Comparison of ENCODE assay signal across 20 mouse cellular contexts in genomic region chr14:121414635-121415241, GRCm38 (mm10). TPM values are rescaled to one million over a fixed set of nuclear protein-coding genes. Genes with fewer than 3 reads are reported as not detected.
A peak's percentile ranks its signal among the peaks of the same experiment; 100 is the strongest.
DNase-seq lines count a peak whose midpoint lies in the region; ATAC-seq and TF ChIP-seq lines count a peak whose summit lies in the region.
"Had no signal": no experiment of that assay in that cellular context is flagged by ENCODE, and none has a peak within 500 bp of the region (broad histone marks: within the 10 kb centered on the region; RNA-seq: fewer than 3 reads in every experiment).

No protein-coding gene starts in this region.

- no peak for TF ChIP-seq RAD21 in MEL (IDR thresholded peaks at IDR 0.05; ENCODE audit: low read depth, low read length)

- intact Hi-C loops in heart, postnatal 36 days (cut with DNase I) = no loop called here

- 53% methylated on average over 6 of the region's 6 CpGs for WGBS in kidney, postnatal 0 days
- 48% methylated on average over 6 of the region's 6 CpGs for WGBS in stomach, embryonic 14.5 days
- WGBS in liver, postnatal 0 days (ENCODE audit: insufficient replicate concordance) = 75% methylated on average over 6 of the region's 6 CpGs

- no peak for TF ChIP-seq POLR2A in MEL (IDR thresholded peaks at IDR 0.05; ENCODE audit: control insufficient read depth in 1 of 2, insufficient read depth in 1 of 2, low read depth in 1 of 2, low read length in 2 of 2, poor library complexity in 1 of 2)

- no peak overlapping the region for H3K4me2 ChIP-seq in kidney, postnatal 0 days (ENCODE audit: low read length)
- no peak overlapping the region for H3K4me2 ChIP-seq in stomach, embryonic 14.5 days (replicated peaks; ENCODE audit: low read depth, low read length)
- no peak overlapping the region for H3K4me2 ChIP-seq in liver, postnatal 0 days (ENCODE audit: low read depth, low read length)
- H3K4me2 ChIP-seq: liver, embryonic 11.5 days had no signal

- no peak overlapping the region for H3K27ac ChIP-seq in kidney, postnatal 0 days
- no peak overlapping the region for H3K27ac ChIP-seq in MEL (ENCODE audit: control insufficient read depth, low read depth, low read length)
- H3K27ac ChIP-seq in stomach, embryonic 14.5 days (ENCODE audit: low read length) = no peak overlapping the region
- H3K27ac ChIP-seq in liver, postnatal 0 days (ENCODE audit: low read depth) = no peak overlapping the region

- H3K79me2 ChIP-seq in MEL (ENCODE audit: control insufficient read depth, insufficient read depth, low read length, poor library complexity) = no peaks in the 10 kb centered on the region

- H3K9me3 ChIP-seq in kidney, postnatal 0 days (replicated peaks; ENCODE audit: low read length) = no peaks in the 10 kb centered on the region
- H3K9me3 ChIP-seq in MEL (replicated peaks; ENCODE audit: insufficient read depth, low read length) = no peaks in the 10 kb centered on the region
- no peaks in the 10 kb centered on the region for H3K9me3 ChIP-seq in stomach, embryonic 14.5 days (ENCODE audit: control insufficient read depth, low read depth, low read length)
- H3K9me3 ChIP-seq in liver, postnatal 0 days (ENCODE audit: low read length) = no peaks in the 10 kb centered on the region

- no peaks in the 10 kb centered on the region for H3K36me3 ChIP-seq in kidney, postnatal 0 days (ENCODE audit: insufficient read depth, low read length)
- no peaks in the 10 kb centered on the region for H3K36me3 ChIP-seq in MEL (ENCODE audit: control insufficient read depth in 1 of 2, insufficient read depth in 2 of 2, low read length in 2 of 2)
- no peaks in the 10 kb centered on the region for H3K36me3 ChIP-seq in stomach, embryonic 14.5 days (ENCODE audit: control insufficient read depth, insufficient read depth, low read length)
- H3K36me3 ChIP-seq in liver, postnatal 0 days (replicated peaks; ENCODE audit: insufficient read depth, low read length) = no peaks in the 10 kb centered on the region

- DNase-seq in kidney, postnatal 0 days (ENCODE audit: low spot score) = peak; percentile 79
- no peak for DNase-seq in kidney, adult 18-20 months
- DNase-seq in 3T3-L1 (ENCODE audit: low read depth, low spot score) (peak; percentile 60), MEL (ENCODE audit: low read depth, low spot score) (no peak)
- no peak for DNase-seq in heart, postnatal 36 days
- DNase-seq in liver, postnatal 0 days = no peak
- DNase-seq: adrenal gland, postnatal 25 days; cerebellum, adult 18-20 months; cerebellum, postnatal 25 days; embryo, embryonic 11 days; gastrocnemius, postnatal 10 days; heart, adult 11 months; kidney, postnatal 25 days; lung, postnatal 36 days; thymus, adult 2 months had no signal

- TF ChIP-seq EP300 in MEL (IDR thresholded peaks at IDR 0.05; ENCODE audit: low read depth in 1 of 2, low read length in 2 of 2) = no peak
- no peak for TF ChIP-seq EP300 in liver, postnatal 0 days (IDR thresholded peaks at IDR 0.05; ENCODE audit: low read depth)

- no peaks in the 10 kb centered on the region for H3K4me1 ChIP-seq in kidney, postnatal 0 days (replicated peaks; ENCODE audit: insufficient read depth, low read length)
- no peaks in the 10 kb centered on the region for H3K4me1 ChIP-seq in MEL (ENCODE audit: control insufficient read depth in 1 of 2, insufficient read depth in 2 of 2, low read length in 2 of 2)
- no peaks in the 10 kb centered on the region for H3K4me1 ChIP-seq in stomach, embryonic 14.5 days (ENCODE audit: control insufficient read depth, insufficient read depth, low read length)
- no peaks in the 10 kb centered on the region for H3K4me1 ChIP-seq in liver, postnatal 0 days (ENCODE audit: insufficient read depth)

- no peak overlapping the region for H3K9ac ChIP-seq in kidney, postnatal 0 days (ENCODE audit: low read depth, low read length)
- no peak overlapping the region for H3K9ac ChIP-seq in MEL (ENCODE audit: control insufficient read depth, low read depth, low read length, poor library complexity, severe bottlenecking)
- no peak overlapping the region for H3K9ac ChIP-seq in stomach, embryonic 14.5 days (replicated peaks; ENCODE audit: low read depth, low read length)
- no peak overlapping the region for H3K9ac ChIP-seq in liver, postnatal 0 days (replicated peaks)

- H3K27me3 ChIP-seq in kidney, postnatal 0 days (ENCODE audit: insufficient read depth, low read length) = no peaks in the 10 kb centered on the region
- peaks cover 0 to 1% of the 10 kb centered on the region in 2 experiments; a peak in 3 of 4 replicates for H3K27me3 ChIP-seq in MEL (ENCODE audit: control insufficient read depth in 1 of 2, insufficient read depth in 2 of 2, low read length in 2 of 2)
- no peaks in the 10 kb centered on the region for H3K27me3 ChIP-seq in stomach, embryonic 14.5 days (ENCODE audit: control insufficient read depth, insufficient read depth, low read length)
- H3K27me3 ChIP-seq in liver, postnatal 0 days (ENCODE audit: insufficient read depth, low read length) = no peaks in the 10 kb centered on the region

- ATAC-seq in kidney, postnatal 0 days (replicated peaks; ENCODE audit: low FRiP score, low read depth) = no peak
- peak; percentile 86; the same call in 1 of the 2 replicates for ATAC-seq in stomach, embryonic 14.5 days (ENCODE audit: insufficient number of reproducible peaks, insufficient read depth, low FRiP score, low read depth)
- ATAC-seq in liver, postnatal 0 days = no peak
- ATAC-seq: CD4-positive, CD25-positive, alpha-beta regulatory T cell, adult 4 months; hindbrain, embryonic 16.5 days; intestine, embryonic 16.5 days had no signal

- no peak overlapping the region for H3K4me3 ChIP-seq in kidney, postnatal 0 days (replicated peaks; ENCODE audit: low read depth, low read length)
- no peak overlapping the region for H3K4me3 ChIP-seq in MEL (ENCODE audit: control insufficient read depth in 1 of 2, insufficient read depth in 1 of 2, low read depth in 2 of 2, low read length in 2 of 2)
- no peak overlapping the region for H3K4me3 ChIP-seq in stomach, embryonic 14.5 days (ENCODE audit: low read depth, low read length)
- H3K4me3 ChIP-seq in liver, postnatal 0 days (ENCODE audit: low read depth, low read length) = no peak overlapping the region

- TF ChIP-seq CTCF in kidney, postnatal 0 days (IDR thresholded peaks at IDR 0.05; ENCODE audit: low read depth) = no peak
- no peak for TF ChIP-seq CTCF in MEL (IDR thresholded peaks at IDR 0.05 in 2 of 3, conservative IDR thresholded peaks at IDR 0.05 in 1 of 3; ENCODE audit: control insufficient read depth in 1 of 3, insufficient read depth in 1 of 3, low read depth in 2 of 3, low read length in 3 of 3, poor library complexity in 1 of 3, severe bottlenecking in 1 of 3)
- no peak for TF ChIP-seq CTCF in liver, postnatal 0 days (IDR thresholded peaks at IDR 0.05; ENCODE audit: low read depth)

TF ChIP-seq in MEL, 35 proteins besides CTCF, POLR2A, EP300 and RAD21:
- TF ChIP-seq MAZ (IDR thresholded peaks at IDR 0.05; ENCODE audit: low read depth, low read length) (no peak), USF1 (IDR thresholded peaks at IDR 0.05; ENCODE audit: low read depth, low read length) (0 out of 2 replicates have a peak, but pooled peaks have one; percentile 19)

RNA-seq across cellular contexts. Expression of gene Stk24, which starts 34.9 kb away (rescaled TPM):
- polyA plus RNA-seq in kidney, postnatal 0 days (2015; fragmentation: Nextera tagmentation; extraction: Ambion mirVana) = 33.2 and 36.6 TPM in 2 replicates
- total RNA-seq in MEL (2012; rRNA removed) = 60.5 and 62.5 TPM in 2 replicates
- polyA plus RNA-seq in MEL (2012; ENCODE audit: insufficient read depth in 1 of 2, insufficient read length in 2 of 2, low read depth in 1 of 2, low replicate concordance in 2 of 2, missing spikeins in 1 of 2) = 10 to 100 TPM in 1 of 2 experiments, not detected in 1; 79.3 TPM
- polyA plus RNA-seq in stomach, embryonic 14.5 days (2014; fragmentation: Nextera tagmentation; extraction: Ambion mirVana) = 46.3 and 48.5 TPM in 2 replicates
- 10 to 100 TPM; 61.8 to 69.5 TPM for total RNA-seq in heart, postnatal 36 days (2021)
- 19.3 and 20.4 TPM in 2 replicates for polyA plus RNA-seq in liver, postnatal 0 days (2015; fragmentation: Nextera tagmentation; extraction: Ambion mirVana)

Comparison
In these comparisons a context has a peak if more than half of its experiments do, and no peak if none do; other contexts are left out.
1. DNase-seq: peak in kidney, postnatal 0 days (single experiment) and 3T3-L1 (single experiment); none in kidney, adult 18-20 months (single experiment), MEL (single experiment), heart, postnatal 36 days (0 of 2) and liver, postnatal 0 days (single experiment).